Mouse (Mus musculus) heart, embryonic 15.5 days (tissue): ENCODE data around the gene Agrp. TPM values are rescaled to one million over a fixed set of nuclear protein-coding genes. Genes with fewer than 3 reads are reported as not detected.

Source experiments
- ATAC-seq: fragments of 200-750 bp; cut with Nextera tagmentation; replicated peaks from 2 replicates; pipeline ENCODE4 v1.8.0; 2017; ENCODE audit warnings: low read depth, moderate TSS enrichment; ENCODE audit not compliant: insufficient number of reproducible peaks, insufficient read depth, low FRiP score
- H3K27ac ChIP-seq: fragments of 300-500 bp; sonication (generic); 2 replicates; pipeline ENCODE4 v1.5.1; 2015; ENCODE audit warnings: mild to moderate bottlenecking, inconsistent platforms
- H3K27me3 ChIP-seq: fragments of 300-500 bp; sonication (generic); 2 replicates; pipeline ENCODE4 v1.6.1; 2015; ENCODE audit warnings: inconsistent platforms
- H3K36me3 ChIP-seq: fragments of 300-500 bp; sonication (generic); 2 replicates; pipeline ENCODE4 v1.6.1; 2015; ENCODE audit warnings: mild to moderate bottlenecking, inconsistent platforms
- H3K4me1 ChIP-seq: fragments of 300-500 bp; sonication (generic); replicated peaks from 2 replicates; pipeline ENCODE4 v1.6.1; 2015; ENCODE audit warnings: inconsistent platforms
- H3K4me2 ChIP-seq: fragments of 300-500 bp; sonication (generic); 2 replicates; pipeline ENCODE4 v1.6.1; 2015; ENCODE audit warnings: inconsistent platforms, mild to moderate bottlenecking, moderate library complexity
- H3K4me3 ChIP-seq: fragments of 300-500 bp; sonication (generic); 2 replicates; pipeline ENCODE4 v1.5.1; 2015; ENCODE audit warnings: mild to moderate bottlenecking, inconsistent platforms
- H3K9ac ChIP-seq: fragments of 300-500 bp; sonication (generic); 2 replicates; pipeline ENCODE4 v1.6.1; 2015; ENCODE audit warnings: mild to moderate bottlenecking, inconsistent platforms
- H3K9me3 ChIP-seq: fragments of 300-500 bp; sonication (generic); replicated peaks from 2 replicates; pipeline ENCODE4 v1.6.1; 2016; ENCODE audit warnings: inconsistent platforms
- WGBS: fragments of 180-500 bp; shearing (Covaris S2); methylation state at CpG from one replicate; pipeline ENCODE4 v1.1.7; 2015; ENCODE audit warnings: mixed read lengths; 5-methylcytosine and 5-hydroxymethylcytosine counted together
- polyA plus RNA-seq: library from polyadenylated mRNA; unstranded; fragments of >200 nt; fragmentation: Nextera tagmentation; extraction: Ambion mirVana; gene quantifications from 2 replicates; pipeline ENCODE4 v1.2.1, GENCODE M21; 2015

The Agrp gene
- polyA plus RNA-seq, 1 experiment from 2014 or later: 0.24 TPM

- ATAC-seq: peak; percentile 74
- H3K4me1 ChIP-seq: peaks cover 25% of the 10 kb centered on the region
- no peak overlapping the region for H3K9ac ChIP-seq
- H3K9me3 ChIP-seq: no peaks in the 10 kb centered on the region
- H3K4me2 ChIP-seq: peak overlapping the region; percentile 17; the same call in 1 of the 2 replicates
- H3K27ac ChIP-seq: peak overlapping the region; percentile 69
- WGBS: 4% methylated on average over 8 of the region's 8 CpGs
- no peaks in the 10 kb centered on the region for H3K27me3 ChIP-seq
- peaks cover 48% of the 10 kb centered on the region for H3K36me3 ChIP-seq
- H3K4me3 ChIP-seq: no peak overlapping the region
Observed at GRCm38 (mm10) chr8:105622421-105622920, 14.7 kb downstream of the Agrp start.

GRCm38 (mm10) chr8:105621841-105622240 lies 15.4 kb downstream of the Agrp start:
- Histone ChIP-seq H3K9ac (no peak overlapping the region), H3K9me3 (no peaks in the 10 kb centered on the region), H3K27me3 (no peaks in the 10 kb centered on the region), H3K4me3 (no peak overlapping the region), H3K27ac (peak overlapping the region; percentile 60), H3K4me1 (peaks cover 25% of the 10 kb centered on the region), H3K4me2 (no peak overlapping the region), H3K36me3 (peaks cover 54% of the 10 kb centered on the region)
- 66% methylated on average over 4 of the region's 4 CpGs for WGBS
- ATAC-seq: no peak

GRCm38 (mm10) chr8:105620946-105621720 lies 16.1 kb downstream of the Agrp start:
- Histone ChIP-seq H3K4me1 (peaks cover 25% of the 10 kb centered on the region), H3K9ac (no peak overlapping the region), H3K27me3 (no peaks in the 10 kb centered on the region), H3K4me2 (no peak overlapping the region), H3K36me3 (peaks cover 61% of the 10 kb centered on the region), H3K27ac (peak overlapping the region; percentile 60; the same call in 1 of the 2 replicates), H3K4me3 (no peak overlapping the region), H3K9me3 (no peaks in the 10 kb centered on the region)
- 85% methylated on average over 21 of the region's 21 CpGs for WGBS
- ATAC-seq: no peak

- Histone ChIP-seq H3K27me3 (no peaks in the 10 kb centered on the region), H3K36me3 (peaks cover 70% of the 10 kb centered on the region), H3K4me2 (no peak overlapping the region), H3K9me3 (no peaks in the 10 kb centered on the region), H3K4me1 (peaks cover 25% of the 10 kb centered on the region), H3K9ac (no peak overlapping the region), H3K27ac (no peak overlapping the region), H3K4me3 (no peak overlapping the region)
- WGBS: 83% methylated on average over 19 of the region's 19 CpGs
- ATAC-seq: no peak
Observed at GRCm38 (mm10) chr8:105620211-105620610, 17.0 kb downstream of the Agrp start.

- Histone ChIP-seq H3K27ac (no peak overlapping the region), H3K9me3 (no peaks in the 10 kb centered on the region), H3K27me3 (no peaks in the 10 kb centered on the region), H3K4me2 (no peak overlapping the region), H3K36me3 (peaks cover 75% of the 10 kb centered on the region), H3K9ac (no peak overlapping the region), H3K4me1 (peaks cover 27% of the 10 kb centered on the region), H3K4me3 (no peak overlapping the region)
- ATAC-seq: no peak
- WGBS: 90% methylated on average over 19 of the region's 19 CpGs
Observed at GRCm38 (mm10) chr8:105618892-105619591, 18.2 kb downstream of the Agrp start.

GRCm38 (mm10) chr8:105618279-105618634 lies 18.9 kb downstream of the Agrp start:
- no peak overlapping the region for H3K4me3 ChIP-seq
- peaks cover 32% of the 10 kb centered on the region for H3K4me1 ChIP-seq
- no peak overlapping the region for H3K27ac ChIP-seq
- no peak overlapping the region for H3K9ac ChIP-seq
- H3K9me3 ChIP-seq: no peaks in the 10 kb centered on the region
- H3K36me3 ChIP-seq: peaks cover 75% of the 10 kb centered on the region
- 87% methylated on average over 5 of the region's 5 CpGs for WGBS
- no peak for ATAC-seq
- no peak overlapping the region for H3K4me2 ChIP-seq
- no peaks in the 10 kb centered on the region for H3K27me3 ChIP-seq

- H3K4me2 ChIP-seq: no peak overlapping the region
- no peaks in the 10 kb centered on the region for H3K9me3 ChIP-seq
- H3K4me1 ChIP-seq: peaks cover 31% of the 10 kb centered on the region
- peaks cover 75% of the 10 kb centered on the region for H3K36me3 ChIP-seq
- H3K27me3 ChIP-seq: no peaks in the 10 kb centered on the region
- WGBS: 88% methylated on average over 21 of the region's 21 CpGs
- no peak overlapping the region for H3K27ac ChIP-seq
- ATAC-seq: no peak
- no peak overlapping the region for H3K9ac ChIP-seq
- no peak overlapping the region for H3K4me3 ChIP-seq
Observed at GRCm38 (mm10) chr8:105617451-105618278, 19.5 kb downstream of the Agrp start.

- Histone ChIP-seq H3K9me3 (no peaks in the 10 kb centered on the region), H3K4me1 (peaks cover 25% of the 10 kb centered on the region), H3K4me3 (no peak overlapping the region), H3K9ac (no peak overlapping the region), H3K27me3 (no peaks in the 10 kb centered on the region), H3K36me3 (peaks cover 62% of the 10 kb centered on the region), H3K4me2 (no peak overlapping the region), H3K27ac (no peak overlapping the region)
- WGBS: 91% methylated on average over 9 of the region's 9 CpGs
- ATAC-seq: no peak
Observed at GRCm38 (mm10) chr8:105615942-105616341, 21.3 kb downstream of the Agrp start.

GRCm38 (mm10) chr8:105613830-105614511 lies 23.2 kb downstream of the Agrp start:
- peak overlapping the region; percentile 52 for H3K9ac ChIP-seq
- H3K4me1 ChIP-seq: peaks cover 33% of the 10 kb centered on the region
- H3K4me2 ChIP-seq: peak overlapping the region; percentile 81
- peaks cover 42% of the 10 kb centered on the region for H3K36me3 ChIP-seq
- WGBS: 3% methylated on average over 50 of the region's 50 CpGs
- no peaks in the 10 kb centered on the region for H3K9me3 ChIP-seq
- 0 out of 2 replicates have a peak overlapping the region, but pooled peaks have one; percentile 54 for H3K27ac ChIP-seq
- H3K27me3 ChIP-seq: no peaks in the 10 kb centered on the region
- peak; percentile 77 for ATAC-seq
- peak overlapping the region; percentile 61 for H3K4me3 ChIP-seq

GRCm38 (mm10) chr8:105613037-105613436 lies 24.2 kb downstream of the Agrp start:
- Histone ChIP-seq H3K36me3 (peaks cover 33% of the 10 kb centered on the region), H3K4me3 (peak overlapping the region; percentile 61), H3K4me2 (peak overlapping the region; percentile 81), H3K4me1 (peaks cover 40% of the 10 kb centered on the region), H3K27me3 (no peaks in the 10 kb centered on the region), H3K9ac (peak overlapping the region; percentile 49; the same call in 1 of the 2 replicates), H3K9me3 (no peaks in the 10 kb centered on the region), H3K27ac (peak overlapping the region; percentile 42)
- WGBS: 7% methylated on average over 20 of the region's 20 CpGs
- ATAC-seq: no peak
